Mouse (Mus musculus): ENCODE measurements around the gene Mcidas. TPM values are rescaled to one million over a fixed set of nuclear protein-coding genes. Genes with fewer than 3 reads are reported as not detected.

The Mcidas gene
- polyA plus RNA-seq, 1 experiment, result not detected

DNA sequence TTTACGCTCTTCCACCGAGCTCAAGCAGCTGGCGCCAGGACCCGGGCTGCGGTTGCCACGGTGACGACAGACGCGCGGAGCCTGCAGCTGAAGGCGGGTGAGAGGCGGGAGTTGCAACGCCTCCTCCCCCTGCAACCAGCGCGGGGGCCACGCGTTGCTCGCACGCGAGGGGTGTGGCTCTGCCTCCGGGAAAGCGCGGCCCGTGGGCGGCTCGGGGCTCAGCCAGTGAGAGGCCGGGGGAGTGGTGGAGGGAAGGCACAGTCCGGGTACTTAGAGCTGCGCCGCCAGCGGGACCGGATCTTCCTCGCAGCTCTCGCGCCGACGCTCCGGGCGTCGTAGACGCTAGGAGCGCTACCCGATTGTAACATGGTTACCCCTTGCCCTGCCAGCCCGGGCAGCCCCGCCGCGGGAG is 6.1 kb upstream of the Mcidas start, which contains the start of gene Ccno:
Gene Ccno (plus strand): TSS at position 271 of the 412 bp plus-strand sequence.
- TF ChIP-seq GATA1 (IDR thresholded peaks at IDR 0.05; ENCODE audit: borderline replicate concordance, low read length) (no peak), FLI1 (IDR thresholded peaks at IDR 0.05; ENCODE audit: low read length) (no peak)
- Histone ChIP-seq H3K36me3 (replicated peaks; ENCODE audit: low read length) (no peaks in the 10 kb centered on the region), H3K27me3 (replicated peaks) (peaks cover 81% of the 10 kb centered on the region), H3K9me3 (no peaks in the 10 kb centered on the region; the same call in 1 of the 2 replicates), H3K4me3 (replicated peaks) (peak within 1 kb of the TSS; percentile 92), H3K4me1 (peaks cover 51% of the 10 kb centered on the region)

DNA sequence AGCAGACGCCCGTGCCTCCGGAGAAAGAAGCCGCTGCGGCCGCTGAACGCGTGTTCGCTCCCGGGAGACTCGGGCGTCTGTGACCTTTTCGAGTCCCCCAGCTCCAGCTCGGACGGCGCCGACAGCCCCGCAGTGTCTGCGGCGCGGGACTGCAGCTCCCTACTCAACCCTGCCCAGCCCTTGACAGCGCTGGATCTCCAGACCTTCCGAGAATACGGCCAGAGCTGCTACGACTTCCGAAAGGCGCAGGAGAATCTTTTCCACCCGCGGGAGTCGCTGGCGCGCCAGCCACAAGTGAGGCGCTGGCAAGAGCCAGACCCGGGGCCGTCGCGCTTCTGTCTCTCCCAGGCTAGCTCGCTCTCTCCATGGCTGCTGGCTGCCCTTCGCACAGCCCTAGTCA is 5.7 kb upstream of the Mcidas start:
- TF ChIP-seq GATA1 (IDR thresholded peaks at IDR 0.05; ENCODE audit: borderline replicate concordance, low read length), result no peak
- TF ChIP-seq FLI1 (IDR thresholded peaks at IDR 0.05; ENCODE audit: low read length), result no peak
- H3K9me3 ChIP-seq, result no peaks in the 10 kb centered on the region; the same call in 1 of the 2 replicates
- peaks cover 51% of the 10 kb centered on the region for H3K4me1 ChIP-seq
- peaks cover 84% of the 10 kb centered on the region for H3K27me3 ChIP-seq (replicated peaks)
- no peaks in the 10 kb centered on the region for H3K36me3 ChIP-seq (replicated peaks; ENCODE audit: low read length)
- H3K4me3 ChIP-seq (replicated peaks), result peak overlapping the region; percentile 92

- Histone ChIP-seq H3K36me3 (replicated peaks; ENCODE audit: low read length) (no peaks in the 10 kb centered on the region), H3K27me3 (replicated peaks) (peaks cover 89% of the 10 kb centered on the region), H3K4me3 (replicated peaks) (peak overlapping the region; percentile 92), H3K9me3 (no peaks in the 10 kb centered on the region; the same call in 1 of the 2 replicates), H3K4me1 (peaks cover 59% of the 10 kb centered on the region)
- TF ChIP-seq FLI1 (IDR thresholded peaks at IDR 0.05; ENCODE audit: low read length), result no peak
- no peak for TF ChIP-seq GATA1 (IDR thresholded peaks at IDR 0.05; ENCODE audit: borderline replicate concordance, low read length)
These were observed 4.8 kb upstream of the Mcidas start for GRCm38 (mm10) chr13:112988866-112989265.

- peak overlapping the region; percentile 85 for H3K4me3 ChIP-seq (replicated peaks)
- peaks cover 65% of the 10 kb centered on the region for H3K4me1 ChIP-seq
- H3K27me3 ChIP-seq (replicated peaks), result peaks cover 89% of the 10 kb centered on the region
- H3K9me3 ChIP-seq, result no peaks in the 10 kb centered on the region; the same call in 1 of the 2 replicates
- TF ChIP-seq FLI1 (IDR thresholded peaks at IDR 0.05; ENCODE audit: low read length) (no peak), GATA1 (IDR thresholded peaks at IDR 0.05; ENCODE audit: borderline replicate concordance, low read length) (no peak)
- H3K36me3 ChIP-seq (replicated peaks; ENCODE audit: low read length), result no peaks in the 10 kb centered on the region
These were observed 4.1 kb upstream of the Mcidas start for GRCm38 (mm10) chr13:112989541-112989940.

- H3K4me1 ChIP-seq, result peaks cover 66% of the 10 kb centered on the region
- peak overlapping the region; percentile 34 for H3K4me3 ChIP-seq (replicated peaks)
- H3K36me3 ChIP-seq (replicated peaks; ENCODE audit: low read length), result no peaks in the 10 kb centered on the region
- no peaks in the 10 kb centered on the region; the same call in 1 of the 2 replicates for H3K9me3 ChIP-seq
- H3K27me3 ChIP-seq (replicated peaks), result peaks cover 95% of the 10 kb centered on the region
- TF ChIP-seq GATA1 (IDR thresholded peaks at IDR 0.05; ENCODE audit: borderline replicate concordance, low read length), result no peak
- TF ChIP-seq FLI1 (IDR thresholded peaks at IDR 0.05; ENCODE audit: low read length), result no peak
These were observed 3.3 kb upstream of the Mcidas start for GRCm38 (mm10) chr13:112990346-112990745.

- Histone ChIP-seq H3K36me3 (replicated peaks; ENCODE audit: low read length) (no peaks in the 10 kb centered on the region), H3K4me3 (replicated peaks) (peak overlapping the region; percentile 89), H3K4me1 (peaks cover 43% of the 10 kb centered on the region), H3K27me3 (replicated peaks) (peaks cover 93% of the 10 kb centered on the region), H3K9me3 (no peaks in the 10 kb centered on the region; the same call in 1 of the 2 replicates)
- TF ChIP-seq FLI1 (IDR thresholded peaks at IDR 0.05; ENCODE audit: low read length) (no peak), GATA1 (IDR thresholded peaks at IDR 0.05; ENCODE audit: borderline replicate concordance, low read length) (no peak)
These were observed 546 bp downstream of the Mcidas start for GRCm38 (mm10) chr13:112994191-112994590.

- TF ChIP-seq GATA1 (IDR thresholded peaks at IDR 0.05; ENCODE audit: borderline replicate concordance, low read length), result no peak
- no peak for TF ChIP-seq FLI1 (IDR thresholded peaks at IDR 0.05; ENCODE audit: low read length)
- Histone ChIP-seq H3K4me1 (peaks cover 25% of the 10 kb centered on the region), H3K36me3 (replicated peaks; ENCODE audit: low read length) (no peaks in the 10 kb centered on the region), H3K9me3 (no peaks in the 10 kb centered on the region), H3K4me3 (replicated peaks) (no peak overlapping the region), H3K27me3 (replicated peaks) (peaks cover 87% of the 10 kb centered on the region)
These were observed 2.8 kb downstream of the Mcidas start for GRCm38 (mm10) chr13:112996407-112996806.

GRCm38 (mm10) chr13:112997369-112997768 is 3.7 kb downstream of the Mcidas start:
- no peaks in the 10 kb centered on the region for H3K9me3 ChIP-seq
- TF ChIP-seq FLI1 (IDR thresholded peaks at IDR 0.05; ENCODE audit: low read length) (no peak), GATA1 (IDR thresholded peaks at IDR 0.05; ENCODE audit: borderline replicate concordance, low read length) (no peak)
- H3K4me1 ChIP-seq, result peaks cover 25% of the 10 kb centered on the region
- H3K27me3 ChIP-seq (replicated peaks), result peaks cover 88% of the 10 kb centered on the region
- no peaks in the 10 kb centered on the region for H3K36me3 ChIP-seq (replicated peaks; ENCODE audit: low read length)
- H3K4me3 ChIP-seq (replicated peaks), result no peak overlapping the region

- peaks cover 80% of the 10 kb centered on the region for H3K27me3 ChIP-seq (replicated peaks)
- peaks cover 20% of the 10 kb centered on the region for H3K4me1 ChIP-seq
- TF ChIP-seq FLI1 (IDR thresholded peaks at IDR 0.05; ENCODE audit: low read length) (no peak), GATA1 (IDR thresholded peaks at IDR 0.05; ENCODE audit: borderline replicate concordance, low read length) (no peak)
- peak overlapping the region; percentile 88 for H3K4me3 ChIP-seq (replicated peaks)
- H3K36me3 ChIP-seq (replicated peaks; ENCODE audit: low read length), result no peaks in the 10 kb centered on the region
- H3K9me3 ChIP-seq, result no peaks in the 10 kb centered on the region
These were observed 5.0 kb downstream of the Mcidas start for GRCm38 (mm10) chr13:112998427-112999201.

DNA sequence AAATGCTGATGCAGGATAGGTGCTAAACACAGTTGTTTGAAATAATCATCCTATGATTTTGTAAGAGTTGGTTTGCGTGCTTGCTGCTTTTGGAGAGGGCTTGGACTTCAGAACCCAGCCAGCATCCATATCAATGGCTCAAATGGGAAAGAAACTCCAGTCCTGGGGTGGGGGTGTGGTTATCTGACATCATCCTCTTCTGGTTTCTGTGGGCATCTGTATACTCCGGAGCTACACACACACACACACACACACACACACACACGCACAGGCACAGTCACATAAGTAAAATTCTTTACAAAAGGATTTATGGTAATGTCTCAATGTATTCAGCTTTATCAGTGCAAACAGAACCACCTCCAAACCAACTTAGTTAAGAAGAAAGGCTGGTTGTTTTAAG is 6.4 kb downstream of the Mcidas start:
- Histone ChIP-seq H3K27me3 (replicated peaks) (peaks cover 65% of the 10 kb centered on the region), H3K36me3 (replicated peaks; ENCODE audit: low read length) (no peaks in the 10 kb centered on the region)

More for the DNA sequence above, 6.4 kb downstream of the Mcidas start:
- TF ChIP-seq FLI1 (IDR thresholded peaks at IDR 0.05; ENCODE audit: low read length) (no peak), GATA1 (IDR thresholded peaks at IDR 0.05; ENCODE audit: borderline replicate concordance, low read length) (no peak)
- peaks cover 10% of the 10 kb centered on the region for H3K4me1 ChIP-seq
- H3K4me3 ChIP-seq (replicated peaks), result no peak overlapping the region
- no peaks in the 10 kb centered on the region for H3K9me3 ChIP-seq

Data from megakaryocyte, embryonic 14.5 days (primary cell).